Mouse (Mus musculus): ENCODE measurements around the gene En1. TPM values are rescaled to one million over a fixed set of nuclear protein-coding genes. Genes with fewer than 3 reads are reported as not detected.

Gene En1
- not detected for polyA plus RNA-seq (2014; fragmentation: Illumina TruSeq; extraction: RNeasy Lipid Tissue Mini Kit (QIAGEN cat#74804); ENCODE audit: low read depth, low replicate concordance)

GRCm38 (mm10) chr1:120602031-120602730 is at the start of gene En1:
TSS of gene En1 (plus strand) at chr1:120602418.

Other genes starting within 250 kb of the En1 start
- gene Marco, start 97.4 kb upstream of the En1 start, polyA plus RNA-seq (2014; fragmentation: Illumina TruSeq; extraction: RNeasy Lipid Tissue Mini Kit (QIAGEN cat#74804); ENCODE audit: low read depth, low replicate concordance): not detected

Data from testis, adult 10 weeks (tissue).